Mouse (Mus musculus): Measurements from ENCODE around the gene Lrrc61. TPM values are rescaled to one million over a fixed set of nuclear protein-coding genes. Genes with fewer than 3 reads are reported as not detected.
"Not testable (repeated sequence)": the region's sequence is repeated elsewhere in the genome, so short reads cannot be mapped to it uniquely, and the experiment has no call there.

Lrrc61 gene
- 26.1 and 28.7 TPM in 2 replicates for total RNA-seq (2021)
- long read RNA-seq, experiment 1, transcript Lrrc61-202 (3 exons, 2,913 nt) = major isoform, 7 of 31 reads
- long read RNA-seq, experiment 1, partial matches to known transcripts = 0 of 31 reads
- long read RNA-seq, experiment 1, other reads (novel, unspliced or antisense) = 15 of 31 reads
- long read RNA-seq, experiment 2, partial matches to known transcripts = 0 of 19 reads
- long read RNA-seq, experiment 2, other reads (novel, unspliced or antisense) = 11 of 19 reads

DNA sequence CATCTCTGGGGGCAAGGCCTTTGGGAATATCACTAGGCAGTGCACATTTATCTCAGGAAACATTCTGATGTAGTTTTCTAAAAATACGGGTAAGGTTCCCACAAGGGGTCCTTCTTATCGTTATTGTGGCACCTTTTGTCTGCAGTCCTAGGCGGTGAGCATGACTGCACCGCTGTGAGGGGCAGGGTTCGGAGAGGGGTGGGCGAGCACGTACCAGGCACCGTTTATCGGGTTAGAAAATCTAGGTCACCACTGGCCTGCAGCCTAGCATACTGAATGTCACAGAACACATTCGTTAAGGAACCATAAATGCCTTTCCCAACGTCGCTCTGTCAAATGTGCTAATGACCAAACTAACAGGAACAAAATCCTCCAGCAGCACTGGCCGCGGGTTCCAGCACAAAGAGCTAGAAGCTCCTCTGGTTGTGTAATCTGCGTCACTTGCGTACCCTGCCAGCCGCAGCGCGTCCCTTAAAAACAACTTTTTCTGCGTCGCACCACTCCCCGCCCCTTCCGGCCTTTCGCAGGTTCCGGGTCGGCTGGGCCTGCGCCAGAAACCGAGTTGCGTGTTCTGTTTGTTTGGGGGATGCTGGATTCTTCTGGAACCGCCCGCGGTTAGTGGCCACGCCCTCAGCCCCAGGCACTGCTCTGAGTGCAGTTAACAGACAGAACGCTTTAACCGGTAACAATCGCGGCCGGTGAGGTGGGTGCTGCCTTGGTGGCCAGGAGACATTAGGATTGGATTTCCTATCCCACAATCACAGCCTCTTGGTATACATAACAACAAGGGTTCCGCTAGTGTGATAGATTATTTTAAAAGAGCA is at the start of gene Lrrc61:
Gene Lrrc61, plus strand, starts transcription at position 517 of the 824 bp plus-strand sequence.
- peak; percentile 99 for DNase-seq

DNA sequence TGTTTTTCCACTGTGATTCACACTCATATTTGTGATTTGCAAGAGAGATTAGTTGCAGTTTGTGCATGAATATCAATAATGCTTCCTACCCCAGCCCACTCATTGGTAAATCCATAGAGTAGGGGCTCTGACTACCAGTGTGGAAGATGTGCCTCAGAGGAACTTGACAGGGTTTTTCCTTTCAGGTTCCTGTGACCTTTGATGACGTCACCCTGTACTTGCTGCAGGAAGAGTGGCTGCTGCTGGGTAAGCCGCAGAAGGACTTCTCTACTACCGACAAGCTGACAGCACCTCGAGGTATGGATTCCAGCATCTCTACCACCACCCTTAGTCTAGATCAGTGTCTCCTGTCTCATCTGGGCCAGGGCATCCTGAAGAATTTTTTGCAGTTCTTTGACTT is 46.5 kb upstream of the Lrrc61 start:
- DNase-seq = no peak

DNA sequence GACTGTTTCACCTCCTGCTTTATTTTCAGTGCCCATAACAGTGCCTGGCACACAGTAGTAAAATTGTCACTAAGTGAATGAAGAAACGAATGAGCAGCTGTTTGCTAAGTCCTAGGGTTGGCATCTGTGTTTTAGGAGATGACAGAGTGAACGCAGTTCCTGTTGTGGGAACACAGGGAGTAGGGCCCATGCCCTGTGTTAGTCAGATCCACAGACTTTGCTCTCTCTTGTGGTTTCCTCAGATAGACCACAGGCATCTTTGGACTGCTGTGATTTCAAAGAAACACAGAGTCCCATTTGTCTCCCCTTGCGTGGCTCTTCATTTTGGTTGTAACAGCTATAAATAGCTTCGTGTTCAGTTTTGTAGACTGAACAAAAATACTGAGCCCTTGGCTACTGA is 44.2 kb upstream of the Lrrc61 start:
- no peak for DNase-seq

DNA sequence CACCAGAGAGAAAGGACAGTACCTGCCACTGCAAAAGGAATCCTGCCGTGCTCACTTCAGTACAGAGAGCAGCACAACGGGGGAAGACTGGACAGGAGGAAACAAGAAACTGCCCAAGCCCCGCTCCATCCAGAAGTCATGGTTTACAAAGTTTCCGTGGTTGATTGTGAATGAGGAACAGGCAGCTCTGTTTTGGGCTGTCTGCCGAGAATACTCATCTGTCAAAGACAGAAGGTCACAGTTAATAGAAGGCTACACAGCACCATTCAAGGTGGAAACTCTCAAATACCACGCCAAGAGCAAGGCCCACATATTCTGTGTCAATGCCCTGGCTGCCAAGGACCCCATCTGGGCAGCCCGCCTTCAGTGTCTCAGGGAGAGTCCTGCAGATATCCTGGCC is 42.7 kb upstream of the Lrrc61 start:
- peak; percentile 64 for DNase-seq

- not testable (repeated sequence) for DNase-seq
Measured at GRCm38 (mm10) chr6:48524882-48525281, 29.7 kb upstream of the Lrrc61 start.

DNA sequence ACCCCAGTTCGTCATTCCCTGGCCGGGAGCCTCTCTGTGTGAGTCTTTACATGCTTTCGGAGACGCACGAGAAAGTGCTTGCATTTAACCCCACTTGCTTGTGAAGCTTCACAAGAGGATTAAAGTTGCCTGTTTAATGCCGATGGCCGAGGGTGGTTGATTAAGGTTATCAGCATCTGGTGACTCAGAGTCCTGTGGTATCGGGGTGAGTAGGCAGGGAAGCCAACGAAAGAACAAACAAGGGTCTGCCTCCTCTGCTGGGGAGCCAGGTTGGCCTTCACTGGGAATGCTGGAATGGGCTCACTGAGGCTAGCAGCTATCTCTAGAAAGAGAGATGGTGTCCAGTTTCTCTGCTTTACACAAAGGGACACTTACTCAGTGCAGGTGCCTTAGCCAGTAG is 26.7 kb upstream of the Lrrc61 start:
- DNase-seq = peak; percentile 9

DNA sequence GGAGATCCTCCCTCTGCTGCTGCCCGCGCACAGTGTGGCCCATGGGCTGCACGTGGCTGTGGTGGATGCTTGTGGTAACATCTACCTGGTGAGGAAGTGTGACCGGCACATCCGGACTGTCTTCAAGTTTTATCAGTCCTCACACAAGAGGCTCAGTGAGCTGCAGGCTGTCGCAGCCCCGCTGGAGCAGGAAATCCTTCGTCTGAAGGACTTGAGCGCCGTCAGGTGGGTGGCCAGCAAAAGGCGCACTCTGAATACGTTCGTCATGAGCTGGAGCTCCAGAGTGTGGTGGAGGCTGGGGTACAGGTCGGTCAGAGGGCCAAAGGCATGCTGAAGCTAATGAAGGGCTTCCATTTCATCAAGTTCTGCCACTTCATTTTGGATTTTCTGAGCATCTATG is 25.3 kb upstream of the Lrrc61 start:
- no peak for DNase-seq

DNA sequence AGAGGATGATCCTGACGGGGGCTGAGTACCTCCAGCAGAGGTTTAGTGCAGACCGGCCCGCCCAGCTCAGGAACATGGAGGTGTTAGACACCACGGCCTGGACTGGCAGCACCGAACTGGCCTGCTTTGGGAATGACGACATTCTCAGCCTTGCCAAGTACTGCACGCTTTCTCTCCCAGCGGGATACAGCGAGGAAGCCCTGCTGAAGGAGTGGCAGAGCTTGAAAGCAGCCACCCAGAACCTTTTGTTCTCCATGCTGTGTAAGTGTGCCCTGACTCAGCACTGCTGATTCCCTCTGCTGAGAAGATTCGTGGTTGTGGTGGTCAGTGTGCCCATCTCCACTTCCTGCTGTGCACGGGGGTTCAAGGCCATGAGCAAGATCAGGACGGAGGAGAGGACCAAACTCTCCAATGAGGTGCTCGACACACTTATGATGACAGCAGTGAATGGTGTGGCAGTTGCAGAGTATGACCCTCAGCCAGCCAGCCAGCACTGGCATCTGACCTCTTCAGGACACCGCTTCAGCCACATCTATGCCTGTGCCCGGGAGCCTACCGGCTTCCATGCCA is 24.6 kb upstream of the Lrrc61 start:
- DNase-seq = peak; percentile 42

DNA sequence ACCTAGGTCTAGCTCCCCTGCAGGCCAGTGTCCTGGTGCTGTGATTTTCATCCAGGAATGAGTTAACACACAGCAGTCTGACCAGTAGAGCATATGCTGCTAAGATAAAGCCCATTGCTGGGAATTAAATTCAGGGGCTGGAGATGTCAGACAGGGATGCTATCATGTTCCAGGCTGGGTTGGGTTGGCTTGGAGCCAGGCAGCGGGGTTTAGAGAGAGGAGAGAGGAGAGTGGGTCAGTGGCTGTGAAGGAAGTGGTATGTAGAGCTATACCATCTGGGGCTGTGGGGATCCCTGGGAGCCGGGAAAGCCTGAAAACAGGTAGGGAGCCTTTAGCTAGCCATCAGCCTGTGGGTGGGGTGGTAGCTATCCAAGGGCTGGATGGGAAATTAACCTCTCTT is 23.7 kb upstream of the Lrrc61 start:
- peak; percentile 12 for DNase-seq

DNA sequence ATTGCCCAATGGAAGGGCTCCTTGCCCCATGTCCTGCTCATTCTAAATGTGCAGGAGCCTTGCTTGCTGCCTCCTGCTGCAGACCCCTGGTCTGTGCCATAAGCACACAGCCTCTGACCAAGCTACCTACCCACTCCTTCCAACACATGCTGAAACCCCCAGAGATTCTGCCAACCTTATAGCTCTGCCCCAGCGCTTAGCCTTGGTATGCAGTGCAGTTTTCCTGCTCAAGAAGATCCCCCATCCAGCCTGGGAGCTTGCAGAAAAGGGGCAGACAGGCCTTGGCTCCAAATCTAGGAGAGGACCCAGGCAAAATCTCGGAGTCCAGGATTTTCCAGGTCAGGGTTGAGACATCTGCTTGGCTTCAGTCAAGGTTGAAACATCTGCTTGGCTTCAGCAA is 21.1 kb upstream of the Lrrc61 start:
- no peak for DNase-seq

- peak; percentile 35 for DNase-seq
Measured at GRCm38 (mm10) chr6:48534913-48535312, 19.7 kb upstream of the Lrrc61 start.

- no peak for DNase-seq
Measured at GRCm38 (mm10) chr6:48536091-48536490, 18.5 kb upstream of the Lrrc61 start.

- peak; percentile 91 for DNase-seq
Measured at GRCm38 (mm10) chr6:48537105-48537954, 17.3 kb upstream of the Lrrc61 start, which contains the start of gene Atp6v0e2. Atp6v0e2 (plus strand) TSS chr6:48537615.

- DNase-seq = peak; percentile 92
Measured at GRCm38 (mm10) chr6:48538841-48539737, 15.5 kb upstream of the Lrrc61 start.

DNA sequence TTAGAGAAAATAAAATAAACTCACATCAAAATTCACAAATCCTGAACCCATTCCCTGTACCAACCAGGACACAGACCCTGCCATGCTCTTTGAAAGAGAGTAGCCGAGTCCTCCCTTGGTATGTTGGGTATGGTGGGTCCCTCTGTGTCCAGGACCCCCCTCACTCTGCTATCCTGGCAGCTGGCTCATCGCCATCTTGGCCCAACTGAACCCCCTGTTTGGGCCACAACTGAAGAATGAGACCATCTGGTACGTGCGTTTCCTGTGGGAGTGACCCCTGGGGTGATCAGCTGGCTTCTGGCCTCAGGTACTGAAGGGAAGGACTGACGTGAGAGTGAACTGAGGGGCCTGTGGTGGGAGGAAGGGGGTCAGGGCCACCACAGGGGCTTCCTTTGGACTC is 14.7 kb upstream of the Lrrc61 start:
- no peak for DNase-seq

DNA sequence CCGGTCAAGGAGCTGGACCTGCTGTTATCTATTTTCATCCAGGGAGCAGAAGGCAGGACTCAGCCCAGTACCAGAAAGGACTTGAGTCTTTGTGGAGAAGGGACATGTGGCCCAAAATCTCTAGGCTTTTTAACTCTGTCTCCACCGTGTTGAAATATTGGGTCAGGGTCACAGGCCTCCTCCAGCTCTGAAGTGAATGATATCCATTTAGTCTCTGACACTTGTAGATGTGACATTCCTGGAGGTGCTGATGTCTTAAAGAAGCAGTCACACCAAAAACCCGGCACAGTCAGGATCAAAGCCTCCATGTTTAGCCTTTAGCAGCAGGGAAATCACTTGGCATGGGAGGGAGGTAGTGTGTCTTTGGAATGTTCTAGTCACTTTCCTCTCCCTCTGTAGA is 13.9 kb upstream of the Lrrc61 start:
- DNase-seq = no peak

DNA sequence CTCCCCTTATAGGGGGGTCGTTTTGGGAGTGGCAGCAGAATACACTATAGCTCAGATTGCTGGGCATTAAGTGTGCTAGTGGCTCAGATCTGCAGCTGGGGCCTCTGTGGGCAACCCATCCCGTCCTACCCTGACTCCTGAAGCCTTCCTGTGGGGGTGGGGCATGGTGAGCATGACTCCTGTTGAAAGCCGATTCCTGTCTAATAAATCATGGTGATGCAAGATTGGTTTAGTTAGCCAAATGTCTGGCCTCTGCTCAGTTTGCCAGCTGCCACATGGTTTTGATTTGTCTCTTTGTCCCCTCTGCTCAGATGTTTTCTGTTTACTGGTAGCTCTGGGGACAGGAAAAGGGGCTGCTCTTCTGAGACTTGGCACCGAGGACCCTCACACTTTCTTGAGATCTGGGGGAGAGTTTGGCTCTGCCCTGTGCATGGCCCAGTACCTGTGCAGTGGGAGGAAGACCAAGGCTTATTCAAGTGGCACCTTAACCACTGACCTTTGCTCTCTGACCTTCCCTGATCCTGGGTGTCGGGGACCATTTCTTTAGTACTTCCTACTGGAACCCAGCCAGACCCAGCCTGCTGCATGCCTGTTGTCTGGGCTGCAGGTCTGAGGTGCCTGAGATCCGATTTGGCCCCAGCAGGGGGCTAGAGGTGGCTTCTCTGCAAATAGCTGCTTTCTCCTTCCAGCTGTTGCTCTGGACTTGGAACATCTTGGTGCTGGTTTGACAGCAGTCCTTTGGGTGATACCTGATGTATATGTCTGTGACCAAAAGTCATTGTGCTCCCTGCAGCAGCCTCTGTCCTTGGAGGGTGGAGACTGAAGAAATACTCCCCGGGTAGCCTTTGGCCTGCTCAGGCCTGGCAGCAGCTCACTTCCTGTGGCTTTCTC is 12.8 kb upstream of the Lrrc61 start:
- peak; percentile 90 for DNase-seq

GRCm38 (mm10) chr6:48542631-48543030 is 12.0 kb upstream of the Lrrc61 start:
- DNase-seq = no peak

GRCm38 (mm10) chr6:48545251-48545650 is 9.3 kb upstream of the Lrrc61 start:
- no peak for DNase-seq

DNA sequence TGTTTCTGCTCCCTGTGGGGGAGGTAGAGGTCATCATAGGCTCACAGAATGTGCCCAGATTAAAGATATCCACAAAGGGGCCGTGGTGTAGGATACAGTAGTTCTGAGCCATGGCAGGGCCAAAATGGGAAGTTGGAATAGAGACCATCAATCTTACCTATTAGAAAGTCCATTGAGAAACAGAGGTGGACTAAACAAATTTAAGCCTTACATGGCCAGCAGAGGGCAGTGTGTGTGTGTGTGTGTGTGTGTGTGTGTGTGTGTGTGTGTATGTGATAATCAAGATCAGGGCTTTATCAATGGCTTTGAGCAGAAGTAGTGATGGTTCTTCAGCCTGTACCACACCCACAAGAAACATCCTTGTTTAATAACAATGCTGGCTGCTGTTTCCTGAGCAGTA is 8.3 kb upstream of the Lrrc61 start:
- peak; percentile 62 for DNase-seq
